Mouse (Mus musculus) kidney, adult 2 months (tissue): Measurements from ENCODE around the gene Hfe2. TPM values are rescaled to one million over a fixed set of nuclear protein-coding genes. Genes with fewer than 3 reads are reported as not detected.
"Not testable (repeated sequence)": the region's sequence is repeated elsewhere in the genome, so short reads cannot be mapped to it uniquely, and the experiment has no call there.

Experiments used
- DNase-seq: peaks from one replicate; pipeline ENCODE4 v3.0.0; 2021
- H3K27ac ChIP-seq: fragments of 200-500 bp; 2 replicates; pipeline ENCODE4 v1.5.1; 2012; ENCODE audit warnings: low read depth, low read length, control low read depth, inconsistent platforms; ENCODE audit not compliant: insufficient read depth
- H3K27me3 ChIP-seq: fragments of 200-500 bp; replicated peaks from 2 replicates; pipeline ENCODE4 v1.6.1; 2012; ENCODE audit warnings: mild to moderate bottlenecking, moderate library complexity, low read length, inconsistent platforms; ENCODE audit not compliant: control insufficient read depth, insufficient read depth
- H3K36me3 ChIP-seq: fragments of 200-500 bp; 2 replicates; pipeline ENCODE4 v1.6.1; 2012; ENCODE audit warnings: mild to moderate bottlenecking, moderate library complexity, low read length, inconsistent platforms; ENCODE audit not compliant: control insufficient read depth, insufficient read depth
- H3K4me1 ChIP-seq: fragments of 200-500 bp; 2 replicates; pipeline ENCODE4 v1.6.1; 2011; ENCODE audit warnings: low read length; ENCODE audit not compliant: control insufficient read depth, insufficient read depth
- H3K4me3 ChIP-seq: fragments of 200-500 bp; 2 replicates; pipeline ENCODE4 v1.5.1; 2011; ENCODE audit warnings: mild to moderate bottlenecking, low read depth, low read length, control low read depth; ENCODE audit not compliant: insufficient read depth
- CTCF ChIP-seq: fragments of 200-500 bp; conservative IDR thresholded peaks from 2 replicates; pipeline ENCODE4 v1.5.1; 2011; ENCODE audit warnings: low read depth, mild to moderate bottlenecking, control low read depth, low read length, moderate library complexity, mixed read lengths; ENCODE audit not compliant: insufficient read depth, insufficient read length
- POLR2A ChIP-seq: fragments of 200-500 bp; IDR thresholded peaks from one replicate; pipeline ENCODE4 v1.6.1; 2011; ENCODE audit warnings: low read depth, low read length, control low read depth
- WGBS: fragments of 180-500 bp; shearing (Covaris S2); methylation state at CpG from one replicate; pipeline ENCODE4 v1.1.7; 2018; 5-methylcytosine and 5-hydroxymethylcytosine counted together
- polyA plus RNA-seq: library from polyadenylated mRNA; depleted of rRNA; stranded (reverse); fragments of >200 nt; gene quantifications from 2 replicates; pipeline ENCODE4 v1.2.3, GENCODE M21; 2012

Gene Hfe2
- polyA plus RNA-seq, 1 experiment, result 3.9 TPM

DNA sequence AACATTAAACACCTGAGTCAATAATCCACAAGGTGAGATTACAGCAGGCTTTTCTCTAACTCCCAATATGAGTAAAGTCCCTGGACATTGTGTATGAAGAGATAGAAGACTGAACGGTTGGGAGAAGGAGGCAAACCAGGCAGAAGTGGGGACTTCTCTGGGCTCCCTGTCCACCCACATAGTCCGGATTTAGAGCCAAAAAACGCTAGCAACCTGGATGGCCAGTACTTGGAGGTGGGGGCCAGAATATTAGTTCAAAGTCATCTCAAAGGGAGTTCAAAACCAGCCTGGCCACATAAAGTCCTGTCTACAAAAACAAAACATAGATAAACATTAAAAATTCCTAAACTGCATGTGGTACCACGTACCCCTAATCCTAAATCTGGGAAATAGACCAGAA lies 21.0 kb upstream of the Hfe2 start:
- Histone ChIP-seq H3K36me3 (no peaks in the 10 kb centered on the region), H3K4me3 (no peak overlapping the region)
- WGBS, result 70% methylated on average over 4 of the region's 4 CpGs

DNA sequence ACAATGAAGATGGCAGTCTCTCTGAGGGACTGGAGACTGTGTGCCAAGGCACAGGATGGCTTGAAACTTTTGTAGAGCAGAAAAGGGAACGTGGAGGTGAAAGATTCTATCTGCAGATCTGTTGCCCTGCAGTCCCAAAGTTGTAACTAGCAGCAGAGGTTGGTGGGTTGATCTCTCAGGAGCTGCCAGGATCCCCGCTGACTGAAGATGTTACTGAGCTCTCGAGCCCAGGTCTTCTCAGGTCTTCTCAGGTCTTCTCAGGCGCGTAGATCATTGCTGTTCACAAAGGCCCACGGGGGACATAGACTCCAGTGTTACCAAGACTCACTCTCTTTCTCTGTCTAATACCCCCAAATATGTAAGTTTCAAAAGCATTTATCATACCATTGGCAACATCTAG lies 20.0 kb upstream of the Hfe2 start:
- no peak overlapping the region for H3K4me3 ChIP-seq
- H3K27ac ChIP-seq, result no peak overlapping the region
- no peaks in the 10 kb centered on the region for H3K36me3 ChIP-seq
- 90% methylated on average over 6 of the region's 6 CpGs for WGBS
- no peaks in the 10 kb centered on the region for H3K27me3 ChIP-seq
- no peaks in the 10 kb centered on the region for H3K4me1 ChIP-seq
- no peak for TF ChIP-seq CTCF
- no peak for TF ChIP-seq POLR2A
- no peak for DNase-seq

More for the DNA sequence above, 21.0 kb upstream of the Hfe2 start:
- no peaks in the 10 kb centered on the region for H3K27me3 ChIP-seq
- no peaks in the 10 kb centered on the region for H3K4me1 ChIP-seq
- no peak for DNase-seq
- H3K27ac ChIP-seq, result no peak overlapping the region
- TF ChIP-seq CTCF, result no peak
- no peak for TF ChIP-seq POLR2A

DNA sequence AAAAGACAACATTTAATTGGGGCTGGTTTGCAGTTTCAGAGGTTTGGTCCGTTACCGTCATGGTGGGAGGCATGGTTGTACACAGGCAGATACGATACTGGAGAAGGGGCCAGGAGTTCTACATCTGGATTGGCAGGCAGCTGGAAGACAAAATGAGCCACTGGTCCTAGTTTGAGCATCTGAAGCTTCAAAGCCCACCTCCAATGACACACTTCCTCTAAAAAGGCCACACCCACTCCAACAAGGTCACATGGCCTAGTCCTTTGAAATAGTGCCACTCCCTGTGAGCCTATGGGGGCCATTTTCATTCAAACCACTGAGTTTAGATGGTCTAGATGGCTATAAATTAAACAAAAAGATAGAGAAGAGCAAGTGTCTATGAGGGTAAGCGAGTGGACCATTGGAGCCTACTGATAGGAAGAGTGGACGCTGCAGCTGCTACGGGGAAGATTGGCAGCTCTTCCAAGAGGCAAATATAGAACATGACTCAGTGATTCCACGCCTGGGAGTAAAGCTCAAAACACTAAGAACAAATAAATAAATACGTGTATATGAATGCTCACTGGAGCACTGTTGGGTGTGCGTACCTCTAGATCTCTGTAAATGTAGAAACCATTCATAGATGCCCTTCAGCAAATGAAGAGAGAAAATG lies 18.4 kb upstream of the Hfe2 start:
- H3K27me3 ChIP-seq, result no peaks in the 10 kb centered on the region
- WGBS, result 94% methylated on average over 9 of the region's 9 CpGs
- DNase-seq, result no peak
- TF ChIP-seq POLR2A (no peak), CTCF (no peak)
- no peak overlapping the region for H3K27ac ChIP-seq
- H3K4me3 ChIP-seq, result no peak overlapping the region
- no peaks in the 10 kb centered on the region for H3K4me1 ChIP-seq
- H3K36me3 ChIP-seq, result no peaks in the 10 kb centered on the region

DNA sequence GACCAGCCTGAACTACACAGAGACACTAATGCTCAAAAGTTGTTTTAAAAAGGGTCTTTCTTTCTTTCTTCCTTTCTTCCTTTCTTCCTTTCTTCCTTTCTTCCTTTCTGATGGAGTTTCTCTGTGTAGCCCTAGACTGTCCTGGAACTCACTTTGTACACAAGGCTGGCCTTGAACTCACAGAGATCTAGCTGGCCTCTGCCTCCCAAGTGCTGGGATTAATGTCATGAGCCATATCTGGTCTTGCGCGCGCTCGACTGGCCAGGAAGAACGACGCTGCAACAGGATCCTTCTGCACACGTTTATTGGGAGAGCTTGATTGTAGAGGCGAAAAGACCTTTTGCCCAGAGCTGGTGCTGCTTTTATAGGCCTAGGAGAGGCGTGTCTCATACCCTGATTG lies 17.0 kb upstream of the Hfe2 start:
- WGBS, result 81% methylated on average over 8 of the region's 9 CpGs
- not testable (repeated sequence) for DNase-seq, H3K27me3 ChIP-seq, H3K4me3 ChIP-seq, H3K4me1 ChIP-seq, H3K36me3 ChIP-seq, H3K27ac ChIP-seq

DNA sequence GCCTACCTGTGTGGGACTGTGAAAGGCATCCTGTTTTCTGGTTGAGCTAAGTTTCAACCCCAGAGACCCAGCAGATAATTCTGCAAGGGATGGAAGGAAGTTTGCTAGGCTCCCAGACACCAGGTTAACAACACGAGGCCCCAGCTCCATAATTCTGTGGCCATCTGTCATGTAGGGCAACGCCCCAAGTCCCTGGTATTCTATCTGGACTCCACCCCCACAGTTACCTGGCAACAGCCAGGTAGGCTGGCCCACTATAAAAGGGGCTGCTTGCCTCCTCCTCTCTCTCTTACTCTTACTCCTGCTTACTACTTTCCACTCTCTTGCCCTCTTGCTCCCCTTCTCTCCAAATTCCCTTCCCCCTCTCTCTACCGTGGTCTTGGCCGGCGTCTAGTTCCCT lies 4.8 kb upstream of the Hfe2 start:
- no peaks in the 10 kb centered on the region for H3K36me3 ChIP-seq
- H3K4me1 ChIP-seq, result no peaks in the 10 kb centered on the region
- no peak for DNase-seq
- no peak for TF ChIP-seq POLR2A
- no peak for TF ChIP-seq CTCF
- 50% methylated on average over 5 of the region's 5 CpGs for WGBS
- no peak overlapping the region for H3K4me3 ChIP-seq
- H3K27me3 ChIP-seq, result no peaks in the 10 kb centered on the region
- no peak overlapping the region for H3K27ac ChIP-seq

DNA sequence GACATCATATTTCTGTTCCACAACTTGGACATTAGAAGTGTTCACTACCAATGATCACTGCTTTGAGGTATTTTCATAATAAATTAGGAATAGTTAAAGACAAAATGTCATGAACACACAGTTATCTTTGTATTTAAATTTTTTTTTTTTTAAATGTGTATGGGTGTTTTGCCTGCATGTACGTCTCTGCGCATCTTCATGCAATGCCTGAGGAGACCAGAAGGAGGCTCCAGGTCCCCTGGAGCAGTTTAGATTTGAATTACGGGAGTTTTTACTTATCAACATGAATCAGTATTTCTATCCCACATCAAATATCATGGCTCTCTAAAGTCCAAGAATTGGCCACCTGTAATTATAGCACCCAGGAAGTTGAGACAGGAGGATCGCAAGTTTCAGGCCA lies 2.8 kb upstream of the Hfe2 start:
- no peak overlapping the region for H3K4me3 ChIP-seq
- H3K27me3 ChIP-seq, result peaks cover under 1% of the 10 kb centered on the region; the same call in 1 of the 2 replicates
- DNase-seq, result no peak
- no peak for TF ChIP-seq POLR2A
- peak; percentile 47 for TF ChIP-seq CTCF
- WGBS, result 52% methylated on average over 4 of the region's 4 CpGs
- no peaks in the 10 kb centered on the region for H3K36me3 ChIP-seq
- no peak overlapping the region for H3K27ac ChIP-seq
- H3K4me1 ChIP-seq, result no peaks in the 10 kb centered on the region

DNA sequence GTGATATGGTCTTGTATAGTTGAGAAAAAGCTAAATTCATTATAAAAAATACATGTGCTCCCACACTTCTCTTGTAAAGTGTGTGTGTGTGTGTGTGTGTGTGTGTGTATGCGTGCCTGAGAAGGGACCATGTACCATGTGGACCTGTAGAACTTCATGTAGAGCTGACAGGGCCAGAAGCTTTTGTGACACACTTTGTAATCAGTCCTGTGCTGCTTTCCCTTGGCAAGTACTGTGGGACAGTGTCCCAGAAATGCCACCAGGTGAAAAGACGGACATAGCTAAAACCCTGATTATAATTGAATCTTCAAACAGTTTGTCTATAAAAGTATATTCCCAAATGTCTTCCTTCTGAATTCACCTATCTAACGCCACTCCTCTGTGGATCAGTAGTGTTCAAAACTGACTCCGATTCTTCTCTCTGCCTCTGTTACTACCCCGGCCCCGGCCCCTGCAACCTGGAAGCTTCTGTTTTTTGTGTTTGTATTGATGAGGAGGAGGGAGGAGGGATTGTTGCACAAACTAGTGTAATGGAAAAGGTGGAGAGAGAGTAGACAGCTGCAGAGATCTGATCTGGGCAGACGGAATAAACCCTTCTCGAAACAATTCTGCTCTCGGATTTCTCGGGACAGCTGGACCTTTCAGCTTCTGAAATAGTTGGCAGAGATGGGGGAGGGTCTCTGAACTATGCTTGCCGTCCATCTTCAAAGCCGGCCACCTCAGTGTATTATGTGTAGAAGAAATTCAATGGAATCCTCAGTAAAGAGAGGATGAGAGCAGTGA lies 753 bp upstream of the Hfe2 start:
- Histone ChIP-seq H3K4me1 (no peaks in the 10 kb centered on the region), H3K27me3 (peaks cover 2% of the 10 kb centered on the region; the same call in 1 of the 2 replicates), H3K27ac (no peak overlapping the region), H3K4me3 (no peak overlapping the region), H3K36me3 (no peaks in the 10 kb centered on the region)
- WGBS, result 64% methylated on average over 12 of the region's 12 CpGs
- DNase-seq, result no peak
- TF ChIP-seq POLR2A, result no peak
- TF ChIP-seq CTCF, result no peak
